Mouse (Mus musculus): ENCODE results near the gene Dlg3. TPM values are rescaled to one million over a fixed set of nuclear protein-coding genes. Genes with fewer than 3 reads are reported as not detected.

Dlg3 gene
- total RNA-seq (2023): 4.7 to 9.0 TPM (median 5.3 TPM) in 4 replicates

GRCm38 (mm10) chrX:100767181-100767884 lies at the start of gene Dlg3:
Dlg3 (plus strand) TSS chrX:100767722.

GRCm38 (mm10) chrX:100729665-100730188 lies 37.8 kb upstream of the Dlg3 start, which contains the start of gene Gdpd2:
Gdpd2 (plus strand) TSS chrX:100729873.

Other genes starting within 250 kb of the Dlg3 start
- gene Dgat2l6, start 242.9 kb upstream of the Dlg3 start, total RNA-seq (2023): 0.12 to 0.21 TPM (median 0.13 TPM) in 3 of 4 replicates, not detected in the other
- not detected in 4 replicates for gene Awat1, start 195.5 kb upstream of the Dlg3 start, total RNA-seq (2023)
- gene P2ry4, start 172.9 kb upstream of the Dlg3 start, total RNA-seq (2023): not detected in 4 replicates
- not detected in 4 replicates for gene Arr3, start 162.2 kb upstream of the Dlg3 start, total RNA-seq (2023)
- gene Kif4, start 142.0 kb upstream of the Dlg3 start, total RNA-seq (2023): 0.63 to 1.9 TPM (median 1.5 TPM) in 4 replicates
- gene Pdzd11, start 141.2 kb upstream of the Dlg3 start, total RNA-seq (2023): 17.2 to 22.4 TPM (median 19.8 TPM) in 4 replicates
- 0.30 TPM in 1 of 4 replicates, not detected in the others for gene Gdpd2, start 37.8 kb upstream of the Dlg3 start, total RNA-seq (2023)

Measured in B cell, adult 62 days (primary cell).